In the genomic region with DNA sequence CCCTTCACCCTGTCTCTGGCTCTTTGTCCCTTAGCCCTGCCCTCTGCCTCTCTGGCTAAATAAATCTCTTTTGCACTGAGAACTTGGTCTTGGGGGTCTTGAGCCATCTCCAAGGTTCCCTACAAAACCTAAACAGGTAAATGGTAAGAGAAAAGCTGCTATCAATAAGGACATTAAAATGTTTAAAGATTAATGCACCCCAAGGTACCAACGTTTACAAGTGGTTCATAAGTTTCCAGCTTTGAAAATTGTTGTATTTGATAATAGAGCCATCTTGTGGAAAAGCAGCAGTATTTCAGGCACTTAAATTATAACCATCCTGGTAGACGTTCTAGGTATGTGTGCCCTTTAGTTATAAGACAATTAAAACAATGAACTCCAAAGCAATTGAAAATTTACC, we compare ENCODE assay signal across 9 mouse cellular contexts. TPM values are rescaled to one million over a fixed set of nuclear protein-coding genes. Genes with fewer than 3 reads are reported as not detected.
A peak's percentile ranks its signal among the peaks of the same experiment; 100 is the strongest.
DNase-seq lines count a peak whose midpoint lies in the region; ATAC-seq and TF ChIP-seq lines count a peak whose summit lies in the region.
"Had no signal": no experiment of that assay in that cellular context is flagged by ENCODE, and none has a peak within 500 bp of the region (broad histone marks: within the 10 kb centered on the region; RNA-seq: fewer than 3 reads in every experiment).

No protein-coding gene starts in this region.

- H3K36me3 ChIP-seq in hindbrain, embryonic 14.5 days (replicated peaks; ENCODE audit: control insufficient read depth, insufficient read depth), result no peaks in the 10 kb centered on the region
- no peaks in the 10 kb centered on the region for H3K36me3 ChIP-seq in hindbrain, embryonic 12.5 days

- no peak overlapping the region for H3K9ac ChIP-seq in hindbrain, embryonic 14.5 days
- H3K9ac ChIP-seq in hindbrain, embryonic 12.5 days, result no peak overlapping the region

- peak; percentile 75 for DNase-seq in hindbrain, embryonic 14.5 days (ENCODE audit: low spot score)
- peak; percentile 3 for DNase-seq in thymus, postnatal 0 days (ENCODE audit: low spot score)
- DNase-seq in thymus, postnatal 25 days, result no peak
- DNase-seq in adrenal gland, postnatal 10 days, result no peak
- DNase-seq in left cerebral cortex, postnatal 36 days (ENCODE audit: low spot score in 2 of 2), result no peak
- DNase-seq in left cerebral cortex, postnatal 4 days, result no peak
- DNase-seq: gastrocnemius, postnatal 10 days had no signal

- intact Hi-C loops in left cerebral cortex, postnatal 36 days (cut with DNase I), result loop anchor here (5.0 kb wide), 1 partner anchor 215 kb away; a partner anchor contains a TSS
- intact Hi-C loops in left cerebral cortex, postnatal 4 days (cut with DNase I), result loop anchor here (2.0 to 5.0 kb wide), 2 partner anchors 279 to 730 kb away; no protein-coding TSS in a partner anchor

- no peak overlapping the region for H3K27ac ChIP-seq in hindbrain, embryonic 14.5 days
- no peak overlapping the region for H3K27ac ChIP-seq in hindbrain, embryonic 12.5 days
- no peak overlapping the region for H3K27ac ChIP-seq in cortical plate, adult 2 months (ENCODE audit: insufficient read depth, low read length)

- 8% methylated on average over 2 of the region's 2 CpGs for WGBS in hindbrain, embryonic 14.5 days
- 10% methylated on average over 2 of the region's 2 CpGs for WGBS in hindbrain, embryonic 12.5 days

- H3K4me1 ChIP-seq in hindbrain, embryonic 14.5 days (replicated peaks; ENCODE audit: control insufficient read depth, insufficient read depth, low read length), result no peaks in the 10 kb centered on the region
- no peaks in the 10 kb centered on the region for H3K4me1 ChIP-seq in hindbrain, embryonic 12.5 days
- no peaks in the 10 kb centered on the region for H3K4me1 ChIP-seq in cortical plate, adult 2 months (ENCODE audit: control insufficient read depth, insufficient read depth, low read length)

- TF ChIP-seq CTCF in cortical plate, adult 2 months (IDR thresholded peaks at IDR 0.05; ENCODE audit: extremely low read depth, insufficient read depth, low read length), result 0 out of 2 replicates have a peak, but pooled peaks have one; percentile 11

- no peaks in the 10 kb centered on the region for H3K27me3 ChIP-seq in hindbrain, embryonic 14.5 days (ENCODE audit: control insufficient read depth, insufficient read depth, low read length)
- H3K27me3 ChIP-seq in hindbrain, embryonic 12.5 days, result no peaks in the 10 kb centered on the region

- no peak overlapping the region for H3K4me3 ChIP-seq in hindbrain, embryonic 14.5 days (replicated peaks; ENCODE audit: low read length)
- H3K4me3 ChIP-seq in hindbrain, embryonic 12.5 days, result no peak overlapping the region
- no peak overlapping the region for H3K4me3 ChIP-seq in cortical plate, adult 2 months (ENCODE audit: insufficient read depth, low read length)

- TF ChIP-seq POLR2A in cortical plate, adult 2 months (IDR thresholded peaks at IDR 0.05; ENCODE audit: extremely low read depth, insufficient read depth, low read length), result no peak

- H3K4me2 ChIP-seq in hindbrain, embryonic 14.5 days (replicated peaks), result no peak overlapping the region
- H3K4me2 ChIP-seq in hindbrain, embryonic 12.5 days (replicated peaks), result no peak overlapping the region

- H3K9me3 ChIP-seq in hindbrain, embryonic 14.5 days (ENCODE audit: control insufficient read depth, low read length), result peaks cover 14% of the 10 kb centered on the region
- H3K9me3 ChIP-seq in hindbrain, embryonic 12.5 days (replicated peaks), result peaks cover 5% of the 10 kb centered on the region; the same call in 1 of the 2 replicates

- no peak for ATAC-seq in hindbrain, embryonic 14.5 days (ENCODE audit: low FRiP score)
- ATAC-seq in hindbrain, embryonic 12.5 days (ENCODE audit: low FRiP score), result no peak

RNA-seq across cellular contexts. Expression of a gene that starts 23.4 kb away (rescaled TPM):
- polyA plus RNA-seq in hindbrain, embryonic 14.5 days (2014; fragmentation: Nextera tagmentation; extraction: Ambion mirVana), result 7.3 and 9.4 TPM in 2 replicates
- polyA plus RNA-seq in hindbrain, embryonic 12.5 days (2016; fragmentation: Nextera tagmentation; extraction: Ambion mirVana), result 1.7 and 2.2 TPM in 2 replicates
- polyA plus RNA-seq in thymus, postnatal 0 days (2015; fragmentation: Nextera tagmentation; extraction: Ambion mirVana), result 0.04 and 0.08 TPM in 2 replicates
- polyA plus RNA-seq in cortical plate, adult 2 months (2012; rRNA removed), result 10.7 and 11.6 TPM in 2 replicates
- 1 to 10 TPM; 4.5 to 4.8 TPM for total RNA-seq in adrenal gland, postnatal 10 days (2021)
- 10 to 100 TPM; 12.1 to 14.6 TPM for total RNA-seq in left cerebral cortex, postnatal 36 days (2021)
- total RNA-seq in left cerebral cortex, postnatal 4 days (2021), result 10 to 100 TPM; 12.9 to 14.3 TPM

RNA-seq across cellular contexts. Expression of a gene that starts 37.7 kb away (rescaled TPM):
- polyA plus RNA-seq in hindbrain, embryonic 14.5 days (2014; fragmentation: Nextera tagmentation; extraction: Ambion mirVana), result 12.6 and 13.7 TPM in 2 replicates
- polyA plus RNA-seq in hindbrain, embryonic 12.5 days (2016; fragmentation: Nextera tagmentation; extraction: Ambion mirVana), result 11.1 and 11.4 TPM in 2 replicates
- polyA plus RNA-seq in thymus, postnatal 0 days (2015; fragmentation: Nextera tagmentation; extraction: Ambion mirVana), result 2.2 and 3.1 TPM in 2 replicates
- 4.4 TPM in 2 replicates for polyA plus RNA-seq in cortical plate, adult 2 months (2012; rRNA removed)
- total RNA-seq in adrenal gland, postnatal 10 days (2021), result 10 to 100 TPM; 31.0 to 37.3 TPM
- total RNA-seq in left cerebral cortex, postnatal 36 days (2021), result 1 to 10 TPM; 2.2 to 2.6 TPM
- 1 to 10 TPM; 5.3 to 8.0 TPM for total RNA-seq in left cerebral cortex, postnatal 4 days (2021)

RNA-seq across cellular contexts. Expression of a gene that starts 37.9 kb away (rescaled TPM):
- polyA plus RNA-seq in hindbrain, embryonic 14.5 days (2014; fragmentation: Nextera tagmentation; extraction: Ambion mirVana), result 86.6 and 101 TPM in 2 replicates
- 91.5 and 98.2 TPM in 2 replicates for polyA plus RNA-seq in hindbrain, embryonic 12.5 days (2016; fragmentation: Nextera tagmentation; extraction: Ambion mirVana)
- polyA plus RNA-seq in thymus, postnatal 0 days (2015; fragmentation: Nextera tagmentation; extraction: Ambion mirVana), result 29.9 and 39.3 TPM in 2 replicates
- 75.4 and 83.2 TPM in 2 replicates for polyA plus RNA-seq in cortical plate, adult 2 months (2012; rRNA removed)
- total RNA-seq in adrenal gland, postnatal 10 days (2021), result 10 to 100 TPM; 39.6 to 42.9 TPM
- 10 to 100 TPM; 48.2 to 51.3 TPM for total RNA-seq in left cerebral cortex, postnatal 36 days (2021)
- total RNA-seq in left cerebral cortex, postnatal 4 days (2021), result 10 to 100 TPM; 58.5 to 64.0 TPM

Comparison
In these comparisons a context has a peak if more than half of its experiments do, and no peak if none do; other contexts are left out.
1. DNase-seq: peak in hindbrain, embryonic 14.5 days (single experiment) and thymus, postnatal 0 days (single experiment); none in thymus, postnatal 25 days (single experiment), adrenal gland, postnatal 10 days (single experiment), left cerebral cortex, postnatal 36 days (0 of 2) and left cerebral cortex, postnatal 4 days (single experiment).